8 mouse cellular contexts compared by ENCODE assay signal in genomic region chr16:38451421-38452205, GRCm38 (mm10). TPM values are rescaled to one million over a fixed set of nuclear protein-coding genes. Genes with fewer than 3 reads are reported as not detected.
DNase-seq lines count a peak whose midpoint lies in the region; ATAC-seq and TF ChIP-seq lines count a peak whose summit lies in the region.

No protein-coding gene starts in this region.

- 49% methylated on average over 12 of the region's 12 CpGs for WGBS in spleen, adult 2 months
- 53% methylated on average over 12 of the region's 12 CpGs for WGBS in hindbrain, embryonic 13.5 days
- 47% methylated on average over 12 of the region's 12 CpGs for WGBS in midbrain, embryonic 10.5 days

- no peak for TF ChIP-seq POLR2A in spleen, adult 2 months (IDR thresholded peaks at IDR 0.05; ENCODE audit: low read depth, low read length)

- no peaks in the 10 kb centered on the region for H3K27me3 ChIP-seq in spleen, adult 2 months (ENCODE audit: control insufficient read depth, insufficient read depth, low read length)
- no peaks in the 10 kb centered on the region for H3K27me3 ChIP-seq in hindbrain, embryonic 13.5 days
- no peaks in the 10 kb centered on the region for H3K27me3 ChIP-seq in midbrain, embryonic 10.5 days (ENCODE audit: low read depth, poor library complexity, severe bottlenecking)

- peak overlapping the region; percentile 97 for H3K4me3 ChIP-seq in spleen, adult 2 months (ENCODE audit: extremely low read depth, insufficient read depth, insufficient read length)
- H3K4me3 ChIP-seq in hindbrain, embryonic 13.5 days: peak overlapping the region; percentile 79
- peak overlapping the region; percentile 88 for H3K4me3 ChIP-seq in midbrain, embryonic 10.5 days

- no peak for ATAC-seq in hindbrain, embryonic 13.5 days (ENCODE audit: low FRiP score)

- peaks cover 12% of the 10 kb centered on the region; the same call in 1 of the 2 replicates for H3K4me1 ChIP-seq in spleen, adult 2 months (ENCODE audit: control insufficient read depth, insufficient read depth, insufficient read length)
- H3K4me1 ChIP-seq in hindbrain, embryonic 13.5 days (replicated peaks): peaks cover 23% of the 10 kb centered on the region
- peaks cover 24% of the 10 kb centered on the region for H3K4me1 ChIP-seq in midbrain, embryonic 10.5 days

- no peaks in the 10 kb centered on the region for H3K9me3 ChIP-seq in hindbrain, embryonic 13.5 days
- no peaks in the 10 kb centered on the region for H3K9me3 ChIP-seq in midbrain, embryonic 10.5 days (replicated peaks)

- peak overlapping the region; percentile 51; the same call in 1 of the 2 replicates for H3K27ac ChIP-seq in spleen, adult 2 months (ENCODE audit: insufficient read depth, low read length)
- peak overlapping the region; percentile 92 for H3K27ac ChIP-seq in hindbrain, embryonic 13.5 days
- peak overlapping the region; percentile 97 for H3K27ac ChIP-seq in midbrain, embryonic 10.5 days (replicated peaks)

- H3K36me3 ChIP-seq in spleen, adult 2 months (ENCODE audit: control insufficient read depth, insufficient read depth, low read length): peaks cover 11% of the 10 kb centered on the region; the same call in 1 of the 2 replicates
- H3K36me3 ChIP-seq in hindbrain, embryonic 13.5 days: peaks cover 39% of the 10 kb centered on the region
- peaks cover 42% of the 10 kb centered on the region for H3K36me3 ChIP-seq in midbrain, embryonic 10.5 days

- TF ChIP-seq CTCF in spleen, adult 2 months (IDR thresholded peaks at IDR 0.05; ENCODE audit: extremely low read depth, insufficient read depth, insufficient read length, insufficient replicate concordance): no peak

- H3K4me2 ChIP-seq in hindbrain, embryonic 13.5 days: peak overlapping the region; percentile 84

- H3K9ac ChIP-seq in hindbrain, embryonic 13.5 days: peak overlapping the region; percentile 96

- DNase-seq in adrenal gland, adult 2 months: peak; percentile 19
- DNase-seq in adrenal gland, adult 18-20 months (ENCODE audit: low spot score in 2 of 2): no peak
- no peak for DNase-seq in spleen, adult 2 months (ENCODE audit: low read depth in 1 of 2, low spot score in 2 of 2)
- no peak for DNase-seq in spleen, adult 18-20 months
- peak; percentile 15 for DNase-seq in midbrain, embryonic 10.5 days (ENCODE audit: low spot score)
- no peak for DNase-seq in layer of hippocampus, postnatal 36 days
- DNase-seq in thymus, postnatal 36 days: no peak

RNA-seq across cellular contexts. Expression of gene Adprh, which starts 0.9 kb away (rescaled TPM):
- 10 to 100 TPM; 37.2 to 49.4 TPM for total RNA-seq in adrenal gland, adult 2 months (2021)
- polyA plus RNA-seq in adrenal gland, adult 2 months (2012; rRNA removed): 114 and 133 TPM in 2 replicates
- 10 to 100 TPM; 32.8 to 39.6 TPM for total RNA-seq in adrenal gland, adult 18-20 months (2021)
- polyA plus RNA-seq in spleen, adult 2 months (2012; rRNA removed): 39.9 and 47.4 TPM in 2 replicates
- 157 and 162 TPM in 2 replicates for polyA plus RNA-seq in hindbrain, embryonic 13.5 days (2015; fragmentation: Nextera tagmentation; extraction: Ambion mirVana)
- 144 and 150 TPM in 2 replicates for polyA plus RNA-seq in midbrain, embryonic 10.5 days (2016; fragmentation: Nextera tagmentation; extraction: Ambion mirVana)
- total RNA-seq in layer of hippocampus, postnatal 36 days (2021): 10 to 100 TPM; 53.0 to 57.7 TPM

RNA-seq across cellular contexts. Expression of gene Cd80, which starts 3.7 kb away (rescaled TPM):
- 1 to 10 TPM in 1 of 2 experiments, under 1 TPM in 1; 0.37 to 1.1 TPM for total RNA-seq in adrenal gland, adult 2 months (2021)
- 0.10 TPM in 1 of 2 replicates, not detected in the other for polyA plus RNA-seq in adrenal gland, adult 2 months (2012; rRNA removed)
- under 1 TPM; 0.53 to 0.70 TPM for total RNA-seq in adrenal gland, adult 18-20 months (2021)
- polyA plus RNA-seq in spleen, adult 2 months (2012; rRNA removed): 1.8 and 2.0 TPM in 2 replicates
- polyA plus RNA-seq in hindbrain, embryonic 13.5 days (2015; fragmentation: Nextera tagmentation; extraction: Ambion mirVana): 0.48 and 0.55 TPM in 2 replicates
- polyA plus RNA-seq in midbrain, embryonic 10.5 days (2016; fragmentation: Nextera tagmentation; extraction: Ambion mirVana): 0.23 and 0.67 TPM in 2 replicates
- under 1 TPM; 0.35 to 0.71 TPM for total RNA-seq in layer of hippocampus, postnatal 36 days (2021)

RNA-seq across cellular contexts. Expression of gene Pla1a, which starts 18.7 kb away (rescaled TPM):
- total RNA-seq in adrenal gland, adult 2 months (2021): 10 to 100 TPM; 17.0 to 36.7 TPM
- polyA plus RNA-seq in adrenal gland, adult 2 months (2012; rRNA removed): 12.3 and 21.0 TPM in 2 replicates
- 10 to 100 TPM; 13.9 to 51.8 TPM for total RNA-seq in adrenal gland, adult 18-20 months (2021)
- 0.54 and 0.88 TPM in 2 replicates for polyA plus RNA-seq in spleen, adult 2 months (2012; rRNA removed)
- 0.30 and 0.31 TPM in 2 replicates for polyA plus RNA-seq in hindbrain, embryonic 13.5 days (2015; fragmentation: Nextera tagmentation; extraction: Ambion mirVana)
- polyA plus RNA-seq in midbrain, embryonic 10.5 days (2016; fragmentation: Nextera tagmentation; extraction: Ambion mirVana): 0.07 and 0.11 TPM in 2 replicates
- total RNA-seq in layer of hippocampus, postnatal 36 days (2021): under 1 TPM; 0.63 to 0.92 TPM

Comparison
In these comparisons a context has a peak if more than half of its experiments do, and no peak if none do; other contexts are left out.
1. DNase-seq: peak in adrenal gland, adult 2 months (single experiment) and midbrain, embryonic 10.5 days (single experiment); none in adrenal gland, adult 18-20 months (0 of 2), spleen, adult 2 months (0 of 2), spleen, adult 18-20 months (0 of 2), layer of hippocampus, postnatal 36 days (0 of 2) and thymus, postnatal 36 days (0 of 2).
2. Peak in every context shown above with its lines, with median percentiles within 50 percentile points of each other: H3K27ac ChIP-seq and H3K4me3 ChIP-seq.